Mouse (Mus musculus) left cerebral cortex, postnatal 14 days (tissue): Measurements from ENCODE around the gene Elovl4. TPM values are rescaled to one million over a fixed set of nuclear protein-coding genes. Genes with fewer than 3 reads are reported as not detected.

Experiments used
- DNase-seq, 2 experiments: peaks; one replicate each; pipeline ENCODE4 v3.0.0; 2021 to 2022; ENCODE audit warnings: low spot score in 2 of 2, mixed read lengths in 1 of 2
- intact Hi-C: fragments of 180-260 bp; cut with DNase I; formaldehyde crosslinking; loops from one replicate; pipeline ENCODE4 v1.15.1; 2025
- long read RNA-seq, 2 experiments: library from polyadenylated mRNA; stranded (forward); transcript quantifications; one replicate each; pipeline ENCODE4 v2.0.0; 2021
- total RNA-seq, 2 experiments: library from RNA; stranded (reverse); gene quantifications; 2 replicates each; pipeline ENCODE4 v1.2.3; 2021

Gene Elovl4
- 10 to 100 TPM; 85.7 to 90.2 TPM for total RNA-seq
- long read RNA-seq, experiment 1, transcript Elovl4-201 (6 exons, 3,001 nt): major isoform, 147 of 167 reads
- long read RNA-seq, experiment 1, partial matches to known transcripts: 6 of 167 reads
- long read RNA-seq, experiment 1, other reads (novel, unspliced or antisense): 14 of 167 reads
- long read RNA-seq, experiment 2, transcript Elovl4-201 (6 exons, 3,001 nt): major isoform, 120 of 143 reads
- long read RNA-seq, experiment 2, partial matches to known transcripts: 4 of 143 reads
- long read RNA-seq, experiment 2, other reads (novel, unspliced or antisense): 19 of 143 reads

DNA sequence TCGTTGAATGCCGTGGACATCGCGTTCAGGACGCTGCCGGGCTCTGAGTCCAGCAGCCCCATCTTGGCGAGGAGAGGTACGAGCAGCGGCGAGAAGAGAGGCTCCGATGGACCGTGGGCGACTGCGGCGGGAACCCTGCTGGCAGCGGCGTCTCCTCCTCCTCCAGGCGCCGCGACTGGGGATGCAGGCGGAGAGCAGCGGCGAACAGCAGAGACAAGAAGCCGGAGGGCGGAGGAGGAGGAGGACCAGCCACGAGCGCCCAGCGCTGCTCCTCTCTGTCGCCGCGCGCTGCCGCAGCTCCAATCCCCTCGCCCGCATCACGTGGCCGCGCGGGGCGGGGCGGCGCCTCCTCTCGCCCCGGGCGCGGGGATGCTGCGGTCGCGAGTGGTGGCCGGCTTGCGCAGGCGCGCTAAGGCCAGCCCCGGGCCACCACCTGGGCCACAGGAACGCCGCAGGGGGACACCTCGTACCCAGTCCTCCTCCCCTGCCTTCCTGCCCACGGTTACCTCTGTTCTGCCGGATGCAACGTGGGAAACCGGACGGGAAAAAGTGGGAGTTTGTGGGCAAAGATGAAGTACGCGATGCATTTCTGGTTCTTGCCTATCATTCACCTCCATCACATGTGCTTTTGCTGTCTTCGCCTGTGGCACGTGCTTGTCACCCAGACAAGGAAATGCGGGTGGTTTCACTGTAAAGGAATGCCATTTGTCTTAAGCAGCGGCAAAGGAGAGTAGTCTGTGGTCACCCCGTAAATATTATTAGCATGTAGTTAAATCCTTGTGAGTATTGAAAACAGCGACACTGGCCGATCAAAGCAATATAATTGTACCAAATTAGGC lies at the start of gene Elovl4:
Gene Elovl4 (minus strand): TSS at position 301 of the 839 bp plus-strand sequence.
- DNase-seq: peak; percentile 86 to 91
- intact Hi-C loops: loop anchor here (2.0 kb wide), 1 partner anchor 99 kb away; no protein-coding TSS in a partner anchor

GRCm38 (mm10) chr9:83852464-83852863 lies 46.4 kb upstream of the Elovl4 start:
- DNase-seq: no peak
- intact Hi-C loops: no loop called here

- intact Hi-C loops: loop anchor here (5.0 kb wide), 1 partner anchor 92 kb away; the partner anchor contains the start of gene Bckdhb
- no peak for DNase-seq
Measured at GRCm38 (mm10) chr9:83834748-83835313, 28.8 kb upstream of the Elovl4 start.

GRCm38 (mm10) chr9:83833811-83834747 lies 28.0 kb upstream of the Elovl4 start, which contains the start of gene Ttk:
Ttk (plus strand) TSS chr9:83834689.
- intact Hi-C loops: loop anchor here (5.0 kb wide), 1 partner anchor 93 kb away; the partner anchor contains the start of gene Bckdhb
- peak; percentile 92 for DNase-seq

DNA sequence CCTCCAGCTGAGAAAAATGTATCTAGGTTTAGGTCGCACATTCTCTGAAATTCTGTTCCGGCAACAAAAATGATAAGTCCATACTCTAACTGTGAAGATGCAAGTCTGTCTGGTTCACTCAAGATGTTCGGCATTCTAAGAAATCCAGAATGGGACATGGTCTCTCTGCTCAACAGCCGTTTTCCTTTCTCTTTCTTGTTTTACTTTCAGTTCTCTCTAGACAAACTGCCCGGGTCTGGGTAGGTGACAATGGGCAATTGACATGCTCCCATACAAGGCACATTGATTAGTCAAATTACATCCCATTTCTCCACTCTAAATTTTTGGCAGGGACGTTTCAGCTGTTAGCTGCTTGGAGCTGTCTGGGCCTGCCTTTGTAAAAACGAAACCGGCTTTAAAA lies 25.1 kb upstream of the Elovl4 start:
- intact Hi-C loops: loop anchor here (5.0 kb wide), 1 partner anchor 96 kb away; the partner anchor contains the start of gene Bckdhb

DNA sequence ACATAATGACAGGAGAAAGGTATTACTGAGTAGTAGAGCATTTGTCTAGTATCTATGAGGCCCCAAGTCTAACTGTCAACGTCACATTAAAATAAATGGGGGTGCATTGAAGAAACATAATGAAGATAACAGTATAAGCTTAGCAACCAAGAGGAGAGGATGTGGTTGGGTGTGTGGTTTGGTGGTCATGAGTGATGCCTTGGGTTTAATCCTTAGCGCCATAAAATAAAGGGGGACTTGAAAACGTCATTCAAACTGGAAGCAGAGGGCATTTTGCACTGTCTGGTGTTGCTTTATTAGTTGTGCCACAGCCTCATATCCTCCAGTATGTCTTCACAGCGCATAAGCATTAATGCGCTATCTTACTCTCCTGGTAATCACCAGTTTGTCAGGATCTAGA lies 23.8 kb upstream of the Elovl4 start:
- DNase-seq: no peak
- intact Hi-C loops: loop anchor here (5.0 kb wide), 1 partner anchor 97 kb away; the partner anchor contains the start of gene Bckdhb

More for the DNA sequence above, 25.1 kb upstream of the Elovl4 start:
- no peak for DNase-seq

- no peak for DNase-seq
- intact Hi-C loops: no loop called here
Measured at GRCm38 (mm10) chr9:83822925-83823324, 16.8 kb upstream of the Elovl4 start.

GRCm38 (mm10) chr9:83820976-83821375 lies 14.9 kb upstream of the Elovl4 start:
- no peak for DNase-seq
- intact Hi-C loops: no loop called here

DNA sequence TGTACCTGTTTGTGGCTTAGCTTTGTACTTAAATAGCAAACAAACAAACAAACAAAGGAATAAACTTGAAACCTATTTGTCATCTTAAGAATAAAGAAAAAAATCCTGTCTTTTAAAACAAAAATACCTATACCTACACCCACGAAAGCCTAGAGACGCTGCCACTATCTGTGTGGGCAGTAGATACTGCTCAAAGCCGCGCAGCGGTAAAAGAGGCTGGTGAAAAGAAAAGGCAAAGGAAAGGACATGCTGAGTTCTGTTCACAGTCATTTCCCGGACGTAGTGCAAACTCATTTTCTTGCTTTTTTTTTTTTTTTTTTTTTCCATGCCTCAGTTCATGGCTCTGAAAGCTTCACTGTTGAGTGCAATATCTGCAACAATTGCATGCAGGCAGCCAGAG lies 13.1 kb upstream of the Elovl4 start:
- intact Hi-C loops: no loop called here
- no peak for DNase-seq

GRCm38 (mm10) chr9:83807562-83807961 lies 1.5 kb upstream of the Elovl4 start:
- peak; percentile 79 to 80 for DNase-seq
- intact Hi-C loops: loop anchor here (2.0 kb wide), 1 partner anchor 97 kb away; no protein-coding TSS in a partner anchor

GRCm38 (mm10) chr9:83805164-83805976 lies 707 bp downstream of the Elovl4 start:
- intact Hi-C loops: no loop called here
- peak; percentile 37 to 45 for DNase-seq

DNA sequence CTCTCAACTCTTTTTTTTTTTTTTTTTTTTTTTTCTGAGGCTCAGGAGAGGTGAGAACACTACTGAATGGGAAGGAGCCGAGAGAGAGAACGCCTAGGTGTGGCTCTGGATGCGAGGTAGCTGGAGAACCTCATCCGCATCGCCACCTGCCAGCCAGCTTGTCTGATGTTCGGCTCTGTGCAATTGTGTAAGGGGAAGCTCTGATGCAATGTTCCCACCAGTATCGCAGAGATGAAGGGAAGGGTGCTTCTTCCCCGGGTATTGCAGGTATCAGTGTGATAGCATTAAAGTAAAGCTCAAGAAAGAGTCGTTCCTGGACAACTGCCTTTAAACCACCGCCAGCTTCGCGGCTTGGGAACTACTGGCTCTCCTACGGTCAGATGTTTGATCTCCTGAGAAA lies 1.7 kb downstream of the Elovl4 start:
- no peak for DNase-seq
- intact Hi-C loops: no loop called here

- DNase-seq: no peak
- intact Hi-C loops: no loop called here
Measured at GRCm38 (mm10) chr9:83797898-83798297, 8.2 kb downstream of the Elovl4 start.

GRCm38 (mm10) chr9:83796875-83797274 lies 9.2 kb downstream of the Elovl4 start:
- intact Hi-C loops: no loop called here
- no peak for DNase-seq

GRCm38 (mm10) chr9:83789326-83789725 lies 16.8 kb downstream of the Elovl4 start:
- no peak for DNase-seq
- intact Hi-C loops: no loop called here

DNA sequence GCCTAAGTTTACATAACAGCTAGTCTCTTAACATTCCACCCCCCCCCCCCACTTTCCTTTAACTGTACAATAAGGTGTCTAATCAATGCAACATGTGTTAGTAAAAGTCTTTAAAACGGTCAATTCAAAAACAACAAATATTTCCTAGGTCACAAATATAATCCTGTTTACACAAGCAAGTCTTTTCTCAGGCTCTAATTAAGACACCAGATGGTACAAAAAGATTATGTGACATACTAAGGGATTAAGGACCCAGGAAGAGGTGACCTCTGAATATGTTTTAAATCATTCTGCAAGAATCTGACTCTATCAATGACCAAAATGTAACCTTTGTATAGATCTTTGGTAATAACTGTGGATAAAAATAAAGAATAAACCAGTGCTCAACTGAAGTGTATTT lies 20.6 kb downstream of the Elovl4 start:
- intact Hi-C loops: no loop called here
- no peak for DNase-seq

- no peak for DNase-seq
- intact Hi-C loops: no loop called here
Measured at GRCm38 (mm10) chr9:83778317-83778960, 27.6 kb downstream of the Elovl4 start.
